Mouse (Mus musculus): ENCODE measurements around the gene Setd3. TPM values are rescaled to one million over a fixed set of nuclear protein-coding genes. Genes with fewer than 3 reads are reported as not detected.

Gene Setd3
- polyA plus RNA-seq (2015; fragmentation: Nextera tagmentation; extraction: Ambion mirVana) = 98.3 and 108 TPM in 2 replicates

DNA sequence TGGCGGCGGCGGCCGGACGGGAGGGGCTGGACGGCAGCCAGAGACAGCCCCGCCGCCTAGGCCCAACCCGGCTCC, at the start of gene Setd3:
Gene Setd3 (minus strand): TSS at position 69 of the 75 bp plus-strand sequence.
- Histone ChIP-seq H3K9me3 (no peaks in the 10 kb centered on the region), H3K4me1 (peaks cover 39% of the 10 kb centered on the region), H3K9ac (replicated peaks) (peak within 1 kb of the TSS; percentile 88), H3K27ac (replicated peaks) (peak within 1 kb of the TSS; percentile 84), H3K4me2 (replicated peaks) (peak within 1 kb of the TSS; percentile 91), H3K4me3 (peak within 1 kb of the TSS; percentile 94), H3K27me3 (no peaks in the 10 kb centered on the region), H3K36me3 (peaks cover 15% of the 10 kb centered on the region)
- ATAC-seq (replicated peaks) = no peak
- 0% methylated on average over 9 of the region's 9 CpGs for WGBS

DNA sequence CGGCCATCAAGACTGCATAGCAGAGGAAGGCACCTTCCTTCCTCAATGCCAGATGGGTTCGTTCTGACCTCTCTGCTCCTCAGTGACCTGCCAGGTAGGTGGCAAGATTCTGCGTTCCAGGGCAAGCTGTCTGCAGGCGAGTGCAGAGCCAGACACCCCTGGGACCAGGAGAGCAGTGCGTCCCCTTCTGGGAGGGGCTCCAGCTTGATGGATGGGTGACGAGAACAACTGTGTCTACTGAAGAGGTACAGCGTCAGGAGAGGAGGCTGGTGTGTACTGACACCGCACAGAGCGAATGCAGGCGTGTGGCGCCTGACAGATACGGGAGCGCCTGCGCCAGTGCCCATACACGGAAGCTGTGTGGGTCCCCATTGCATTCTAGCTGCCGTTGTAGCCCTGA, 48.4 kb upstream of the Setd3 start:
- Histone ChIP-seq H3K9ac (replicated peaks) (no peak overlapping the region), H3K4me2 (replicated peaks) (no peak overlapping the region), H3K4me1 (peaks cover 49% of the 10 kb centered on the region), H3K4me3 (no peak overlapping the region), H3K36me3 (no peaks in the 10 kb centered on the region), H3K27me3 (no peaks in the 10 kb centered on the region), H3K27ac (replicated peaks) (no peak overlapping the region), H3K9me3 (no peaks in the 10 kb centered on the region)
- ATAC-seq (replicated peaks) = no peak
- 89% methylated on average over 16 of the region's 16 CpGs for WGBS

DNA sequence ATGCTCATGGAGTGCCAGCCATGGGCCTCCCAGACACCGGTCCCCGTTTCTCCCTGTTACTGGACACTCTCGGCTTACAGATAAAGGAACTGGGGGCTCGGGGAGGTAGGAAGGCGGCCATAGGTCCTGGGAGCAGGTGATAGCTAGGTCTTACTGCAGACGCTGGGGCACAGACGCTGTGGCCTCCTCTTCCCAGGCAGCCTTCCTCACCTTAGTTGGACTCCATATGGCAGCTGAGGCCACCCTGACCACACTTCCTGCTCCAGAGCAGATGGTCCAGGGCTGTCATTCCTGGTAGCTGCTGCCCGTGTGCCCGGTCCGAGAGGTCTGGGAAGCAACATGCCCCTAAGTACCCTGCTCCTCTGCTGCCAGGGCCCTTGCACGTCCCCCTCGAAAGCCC, 47.8 kb upstream of the Setd3 start:
- no peaks in the 10 kb centered on the region for H3K27me3 ChIP-seq
- H3K4me3 ChIP-seq = no peak overlapping the region
- H3K9me3 ChIP-seq = no peaks in the 10 kb centered on the region
- ATAC-seq (replicated peaks) = no peak
- no peak overlapping the region for H3K27ac ChIP-seq (replicated peaks)
- no peak overlapping the region for H3K9ac ChIP-seq (replicated peaks)
- no peaks in the 10 kb centered on the region for H3K36me3 ChIP-seq
- H3K4me2 ChIP-seq (replicated peaks) = no peak overlapping the region
- WGBS = 82% methylated on average over 12 of the region's 12 CpGs
- peaks cover 50% of the 10 kb centered on the region for H3K4me1 ChIP-seq

DNA sequence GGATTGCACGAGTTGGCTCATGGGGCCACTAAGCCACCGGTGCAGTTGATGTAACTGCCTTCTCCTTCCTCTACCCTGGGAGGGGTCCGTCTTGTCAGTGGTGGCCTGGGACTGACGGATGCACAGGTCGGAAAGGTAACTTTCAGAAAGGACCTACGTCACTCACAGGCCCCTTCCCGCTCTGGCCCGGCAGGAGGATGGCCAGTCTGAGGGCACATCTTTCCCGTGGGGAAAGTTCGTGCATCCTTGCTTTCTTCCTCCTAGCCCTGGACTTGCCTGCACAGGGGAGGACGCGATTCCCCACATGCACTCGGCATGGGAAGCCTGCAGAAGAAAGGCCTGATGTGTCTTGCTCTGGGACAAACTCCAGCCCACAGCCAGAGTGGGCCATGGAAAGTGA, 47.1 kb upstream of the Setd3 start:
- Histone ChIP-seq H3K36me3 (no peaks in the 10 kb centered on the region), H3K4me3 (no peak overlapping the region), H3K9ac (replicated peaks) (no peak overlapping the region), H3K4me1 (peaks cover 50% of the 10 kb centered on the region), H3K4me2 (replicated peaks) (no peak overlapping the region), H3K27me3 (no peaks in the 10 kb centered on the region), H3K27ac (replicated peaks) (no peak overlapping the region), H3K9me3 (no peaks in the 10 kb centered on the region)
- no peak for ATAC-seq (replicated peaks)
- 72% methylated on average over 13 of the region's 13 CpGs for WGBS

DNA sequence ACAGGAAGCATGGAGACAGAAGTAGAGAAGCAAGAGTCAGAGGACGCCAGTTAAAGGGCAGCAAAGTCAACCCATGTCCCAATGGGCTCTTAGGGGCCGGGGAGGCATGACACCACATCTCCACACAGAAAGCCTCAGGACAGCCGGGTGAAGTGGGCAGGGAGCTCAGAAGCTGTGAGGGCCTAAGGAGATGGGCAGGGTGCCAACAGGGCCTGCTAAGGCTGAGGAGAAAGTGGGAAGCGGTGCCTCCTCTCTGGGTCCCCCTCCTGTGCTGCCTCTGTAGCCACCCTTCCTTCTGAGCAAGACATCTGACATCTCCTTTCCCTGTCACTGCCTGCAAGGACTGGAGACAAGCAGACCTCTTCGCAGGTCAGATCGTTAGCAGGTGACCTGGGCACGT, 46.7 kb upstream of the Setd3 start:
- ATAC-seq (replicated peaks) = no peak
- Histone ChIP-seq H3K9ac (replicated peaks) (no peak overlapping the region), H3K4me3 (no peak overlapping the region), H3K4me2 (replicated peaks) (no peak overlapping the region), H3K27me3 (no peaks in the 10 kb centered on the region), H3K36me3 (no peaks in the 10 kb centered on the region), H3K27ac (replicated peaks) (no peak overlapping the region), H3K4me1 (peaks cover 50% of the 10 kb centered on the region), H3K9me3 (no peaks in the 10 kb centered on the region)
- 49% methylated on average over 7 of the region's 7 CpGs for WGBS

DNA sequence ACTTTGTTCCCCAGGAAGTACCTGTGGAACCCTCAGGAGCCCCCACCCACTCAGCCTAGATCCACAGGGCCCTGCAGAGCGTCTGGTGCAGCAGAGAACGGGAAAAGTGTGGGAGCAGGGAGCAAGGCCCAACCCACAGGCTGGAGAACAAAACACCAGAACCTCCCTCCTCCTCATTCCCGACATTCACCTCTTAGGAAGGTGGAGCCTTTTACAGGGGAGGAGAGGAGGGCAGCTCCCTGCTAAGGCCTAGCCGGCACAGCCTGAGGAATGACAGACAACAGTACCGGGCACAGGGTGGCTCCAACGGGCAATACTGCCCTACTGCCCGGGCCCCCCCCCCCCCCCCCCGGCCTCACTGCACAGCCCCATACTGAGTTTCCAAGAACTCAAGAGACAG, 44.2 kb upstream of the Setd3 start:
- 25% methylated on average over 8 of the region's 8 CpGs for WGBS
- H3K4me2 ChIP-seq (replicated peaks) = no peak overlapping the region
- no peak overlapping the region for H3K9ac ChIP-seq (replicated peaks)
- no peaks in the 10 kb centered on the region for H3K27me3 ChIP-seq
- ATAC-seq (replicated peaks) = no peak
- H3K4me3 ChIP-seq = no peak overlapping the region
- H3K27ac ChIP-seq (replicated peaks) = no peak overlapping the region
- no peaks in the 10 kb centered on the region for H3K36me3 ChIP-seq
- H3K4me1 ChIP-seq = peaks cover 74% of the 10 kb centered on the region
- H3K9me3 ChIP-seq = no peaks in the 10 kb centered on the region

DNA sequence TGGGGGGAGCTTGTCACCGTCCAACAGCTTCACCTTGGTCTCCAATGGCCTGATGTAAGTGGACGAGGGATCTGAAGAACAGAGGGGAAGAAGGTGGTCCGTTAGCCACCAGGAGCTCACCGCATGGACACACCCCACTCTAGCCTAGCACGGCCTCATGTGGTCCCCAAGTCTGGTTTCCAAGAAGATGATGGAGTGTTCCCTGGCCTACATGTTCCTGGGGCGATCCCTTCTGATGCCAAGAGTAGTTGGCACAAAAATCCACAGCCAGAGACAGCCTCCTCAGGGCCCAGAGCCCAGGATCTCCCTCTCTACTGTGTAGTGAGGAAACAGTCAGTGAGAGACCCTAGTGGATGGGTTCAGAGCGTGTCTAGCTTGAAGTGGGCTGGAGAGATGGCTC, 42.6 kb upstream of the Setd3 start:
- no peak overlapping the region for H3K9ac ChIP-seq (replicated peaks)
- WGBS = 81% methylated on average over 7 of the region's 7 CpGs
- H3K9me3 ChIP-seq = no peaks in the 10 kb centered on the region
- H3K27ac ChIP-seq (replicated peaks) = no peak overlapping the region
- H3K36me3 ChIP-seq = no peaks in the 10 kb centered on the region
- H3K4me2 ChIP-seq (replicated peaks) = no peak overlapping the region
- peaks cover 75% of the 10 kb centered on the region for H3K4me1 ChIP-seq
- no peak for ATAC-seq (replicated peaks)
- no peaks in the 10 kb centered on the region for H3K27me3 ChIP-seq
- H3K4me3 ChIP-seq = no peak overlapping the region

DNA sequence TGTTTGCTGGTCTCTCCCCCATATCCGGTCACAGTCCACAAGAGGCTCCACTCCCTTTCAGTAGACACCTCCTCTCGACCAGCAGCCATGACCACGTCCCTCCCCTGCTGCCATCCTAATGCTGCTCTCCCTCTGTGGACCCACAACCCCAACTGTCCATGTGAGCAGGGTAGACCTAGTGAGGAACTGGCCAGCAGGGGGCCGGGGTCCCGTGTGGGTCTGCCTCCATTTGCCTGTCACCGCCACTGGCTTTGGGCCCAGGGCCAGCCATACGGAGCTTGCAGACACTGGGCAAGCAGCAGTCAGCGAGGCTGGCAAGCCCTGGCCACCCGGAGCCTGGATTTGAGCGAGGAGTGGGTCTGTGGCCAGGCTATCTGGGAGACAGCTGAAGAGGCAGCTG, 42.1 kb upstream of the Setd3 start:
- Histone ChIP-seq H3K4me3 (no peak overlapping the region), H3K4me1 (peaks cover 75% of the 10 kb centered on the region), H3K9ac (replicated peaks) (no peak overlapping the region), H3K36me3 (no peaks in the 10 kb centered on the region), H3K27me3 (no peaks in the 10 kb centered on the region), H3K4me2 (replicated peaks) (no peak overlapping the region), H3K27ac (replicated peaks) (0 out of 2 replicates have a peak overlapping the region, but pooled peaks have one; percentile 4), H3K9me3 (no peaks in the 10 kb centered on the region)
- ATAC-seq (replicated peaks) = peak; percentile 26
- WGBS = 38% methylated on average over 10 of the region's 10 CpGs

DNA sequence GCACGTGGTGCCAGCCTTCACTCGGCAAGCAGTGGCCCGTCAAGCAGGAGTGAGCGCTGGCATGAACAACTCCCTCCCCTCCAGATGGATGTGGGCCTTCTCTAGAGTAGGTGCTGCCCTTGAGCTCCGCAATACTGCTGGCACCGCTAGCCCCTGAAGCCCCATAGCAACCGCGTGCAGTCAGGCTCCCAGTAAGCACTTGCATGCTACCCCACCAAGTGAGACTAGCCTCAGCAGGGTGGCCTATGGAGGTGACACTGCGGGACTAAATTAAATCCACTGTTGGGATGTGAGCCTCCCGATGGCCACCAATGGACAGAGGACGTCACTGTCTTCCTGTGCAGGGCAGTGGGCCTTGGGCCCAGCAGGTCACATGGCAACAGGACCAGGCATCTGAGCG, 41.5 kb upstream of the Setd3 start:
- Histone ChIP-seq H3K27me3 (no peaks in the 10 kb centered on the region), H3K27ac (replicated peaks) (peak overlapping the region; percentile 4; the same call in 1 of the 2 replicates), H3K4me2 (replicated peaks) (no peak overlapping the region), H3K4me1 (peaks cover 71% of the 10 kb centered on the region), H3K9me3 (no peaks in the 10 kb centered on the region), H3K36me3 (no peaks in the 10 kb centered on the region), H3K4me3 (no peak overlapping the region), H3K9ac (replicated peaks) (no peak overlapping the region)
- 42% methylated on average over 12 of the region's 12 CpGs for WGBS
- peak; percentile 33 for ATAC-seq (replicated peaks)

DNA sequence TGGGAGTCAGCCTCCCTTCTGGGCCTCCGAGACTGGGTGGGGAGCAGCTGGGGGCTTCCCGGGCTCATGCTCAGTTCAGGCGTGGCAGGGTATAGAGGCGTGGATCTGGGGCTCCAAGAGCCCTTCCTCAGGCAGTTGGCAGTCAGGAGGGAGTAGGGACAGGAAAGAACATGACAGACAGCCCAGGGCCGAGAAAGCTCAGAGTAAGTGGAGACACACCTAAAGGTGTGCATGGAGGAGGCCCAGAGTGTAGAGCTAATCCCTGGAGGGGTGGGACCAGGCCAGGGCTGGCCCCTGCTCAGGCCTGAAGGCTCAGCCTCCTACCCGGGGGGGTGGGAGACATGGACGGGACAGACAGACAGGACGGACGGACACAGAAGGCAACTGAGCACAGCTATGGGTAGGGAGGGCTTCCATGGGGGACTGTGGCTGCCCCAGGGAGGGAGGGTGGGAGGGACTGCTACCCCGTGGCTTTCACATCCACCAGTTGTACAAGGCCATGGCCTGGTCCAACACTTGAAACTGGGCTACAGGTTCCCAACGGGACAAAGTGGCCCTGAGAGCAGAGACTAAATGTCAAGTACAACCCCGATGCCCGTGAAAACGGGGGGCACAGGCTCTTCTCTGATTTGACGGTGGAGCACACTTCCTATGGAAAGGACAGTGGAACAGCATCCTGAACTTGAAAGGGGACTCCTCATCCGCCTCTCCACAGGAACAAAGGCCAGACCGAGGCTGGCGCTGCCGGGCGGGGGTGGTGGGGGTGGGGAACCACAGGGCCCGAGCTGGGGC, 40.9 kb upstream of the Setd3 start:
- ATAC-seq (replicated peaks) = no peak
- Histone ChIP-seq H3K27me3 (peaks cover 1% of the 10 kb centered on the region; the same call in 1 of the 2 replicates), H3K36me3 (no peaks in the 10 kb centered on the region), H3K4me3 (no peak overlapping the region), H3K9ac (replicated peaks) (0 out of 2 replicates have a peak overlapping the region, but pooled peaks have one; percentile 0), H3K9me3 (no peaks in the 10 kb centered on the region), H3K4me1 (peaks cover 69% of the 10 kb centered on the region), H3K27ac (replicated peaks) (peak overlapping the region; percentile 58), H3K4me2 (replicated peaks) (no peak overlapping the region)
- WGBS = 51% methylated on average over 21 of the region's 21 CpGs

DNA sequence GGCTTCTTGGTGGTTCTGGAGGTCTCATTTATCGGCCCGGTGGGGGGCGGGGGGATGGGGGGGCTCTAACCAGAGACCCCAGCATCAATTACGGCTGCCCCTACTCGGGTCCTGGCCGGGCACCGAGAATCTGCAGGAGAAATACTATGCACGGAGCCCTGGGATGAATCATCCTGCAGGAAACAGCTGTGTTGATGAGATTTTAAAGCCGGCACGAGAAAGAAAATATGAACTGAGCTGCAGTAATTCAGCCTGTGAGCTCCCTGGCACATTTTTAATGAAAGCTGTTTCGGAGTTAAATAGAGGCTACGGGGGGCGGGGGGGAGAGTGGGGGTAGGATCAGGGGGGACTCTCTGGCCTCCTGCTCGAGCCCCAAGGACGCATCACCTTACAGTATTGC, 40.0 kb upstream of the Setd3 start:
- H3K27me3 ChIP-seq = peaks cover 2% of the 10 kb centered on the region; the same call in 1 of the 2 replicates
- no peak overlapping the region for H3K9ac ChIP-seq (replicated peaks)
- H3K4me3 ChIP-seq = no peak overlapping the region
- no peak for ATAC-seq (replicated peaks)
- peaks cover 62% of the 10 kb centered on the region for H3K4me1 ChIP-seq
- H3K4me2 ChIP-seq (replicated peaks) = no peak overlapping the region
- no peaks in the 10 kb centered on the region for H3K36me3 ChIP-seq
- H3K27ac ChIP-seq (replicated peaks) = peak overlapping the region; percentile 58
- 36% methylated on average over 15 of the region's 15 CpGs for WGBS
- no peaks in the 10 kb centered on the region for H3K9me3 ChIP-seq

DNA sequence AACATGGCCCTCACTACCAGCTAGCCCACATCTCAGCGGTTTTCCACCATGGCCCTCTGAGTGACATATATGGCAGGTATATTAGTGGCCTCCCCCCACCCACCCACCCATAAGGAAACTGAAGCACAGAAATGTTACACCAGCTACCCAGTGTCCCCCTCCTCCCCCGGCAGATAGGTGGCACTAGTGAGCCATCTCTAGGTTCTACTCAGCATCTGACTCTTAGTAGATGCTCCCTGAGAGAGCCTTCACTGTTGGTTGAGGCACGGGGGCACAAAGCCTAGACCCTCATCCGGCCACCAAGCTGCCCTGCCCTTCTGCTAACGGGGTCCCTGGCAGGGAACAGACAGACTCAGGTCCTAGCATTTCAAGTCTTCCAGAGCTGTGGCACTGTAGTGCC, 38.5 kb upstream of the Setd3 start:
- Histone ChIP-seq H3K4me1 (peaks cover 66% of the 10 kb centered on the region), H3K36me3 (no peaks in the 10 kb centered on the region), H3K4me2 (replicated peaks) (no peak overlapping the region), H3K27me3 (peaks cover 2% of the 10 kb centered on the region; the same call in 1 of the 2 replicates), H3K4me3 (no peak overlapping the region), H3K9me3 (no peaks in the 10 kb centered on the region), H3K27ac (replicated peaks) (no peak overlapping the region), H3K9ac (replicated peaks) (no peak overlapping the region)
- ATAC-seq (replicated peaks) = no peak
- WGBS = 62% methylated on average over 5 of the region's 5 CpGs

Data from forebrain, embryonic 15.5 days (tissue).